Mouse (Mus musculus) G1E (cell line): ENCODE data around the gene Cct5.

Experiments used
- CTCF ChIP-seq: IDR thresholded peaks from 2 replicates; pipeline ENCODE4 v1.5.1; 2012; ENCODE audit warnings: low read depth, low read length, inconsistent platforms, mixed read lengths
- GATA1 ChIP-seq: IDR thresholded peaks from 2 replicates; pipeline ENCODE4 v1.6.1; 2012; ENCODE audit warnings: borderline replicate concordance, low read length, inconsistent platforms, mixed read lengths
- GATA2 ChIP-seq: IDR thresholded peaks from 2 replicates; pipeline ENCODE4 v1.6.1; 2012; ENCODE audit warnings: low read depth, low read length, inconsistent platforms, borderline replicate concordance
- POLR2AphosphoS5 ChIP-seq: IDR thresholded peaks from 2 replicates; pipeline ENCODE4 v1.6.1; 2012; ENCODE audit warnings: low read depth, low read length, inconsistent platforms; ENCODE audit not compliant: insufficient replicate concordance
- TAL1 ChIP-seq: conservative IDR thresholded peaks from 2 replicates; pipeline ENCODE4 v1.6.1; 2012; ENCODE audit warnings: low read depth, low read length, inconsistent platforms, mixed read lengths

GRCm38 (mm10) chr15:31617261-31617660 is 15.7 kb upstream of the Cct5 start:
- TF ChIP-seq CTCF (no peak), GATA2 (no peak), GATA1 (no peak), POLR2AphosphoS5 (no peak), TAL1 (no peak)
